Comparison of ENCODE assay signal across 22 mouse cellular contexts in the genomic region with DNA sequence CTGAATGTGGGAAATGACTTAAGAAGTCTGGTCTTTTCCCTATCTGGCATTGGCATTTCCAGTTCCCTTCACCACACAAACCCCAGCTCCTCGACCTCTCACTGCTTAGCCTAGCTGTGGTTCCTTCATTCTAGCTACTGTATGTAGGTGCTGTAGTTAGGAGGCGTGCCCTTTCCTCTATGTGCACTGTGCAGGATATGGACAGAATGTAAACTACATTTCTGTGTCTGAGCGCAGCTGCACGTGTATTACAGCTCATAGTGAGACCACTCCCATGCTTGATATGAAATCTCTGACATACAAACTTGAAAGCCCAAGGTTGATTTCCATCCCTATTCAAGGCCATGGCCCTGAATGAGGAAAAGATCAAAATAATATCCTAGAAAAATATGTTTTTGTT.
DNase-seq lines count a peak whose midpoint lies in the region; ATAC-seq and TF ChIP-seq lines count a peak whose summit lies in the region.
"Had no signal": no experiment of that assay in that cellular context is flagged by ENCODE, and none has a peak within 500 bp of the region (broad histone marks: within the 10 kb centered on the region; RNA-seq: fewer than 3 reads in every experiment).

No protein-coding gene starts in this region.

- TF ChIP-seq CTCF in stomach, postnatal 0 days (IDR thresholded peaks at IDR 0.05; ENCODE audit: low read depth): no peak

- H3K27me3 ChIP-seq in stomach, embryonic 14.5 days (ENCODE audit: control insufficient read depth, insufficient read depth, low read length): no peaks in the 10 kb centered on the region
- no peaks in the 10 kb centered on the region for H3K27me3 ChIP-seq in stomach, postnatal 0 days (ENCODE audit: control insufficient read depth, insufficient read depth, low read length)
- H3K27me3 ChIP-seq in stomach, embryonic 15.5 days (replicated peaks): no peaks in the 10 kb centered on the region
- H3K27me3 ChIP-seq in stomach, embryonic 16.5 days (ENCODE audit: control insufficient read depth, insufficient read depth, low read length): no peaks in the 10 kb centered on the region
- H3K27me3 ChIP-seq in forebrain, embryonic 13.5 days: no peaks in the 10 kb centered on the region
- H3K27me3 ChIP-seq: CH12.LX had no signal

- H3K36me3 ChIP-seq in stomach, embryonic 14.5 days (ENCODE audit: control insufficient read depth, insufficient read depth, low read length): no peaks in the 10 kb centered on the region
- no peaks in the 10 kb centered on the region for H3K36me3 ChIP-seq in stomach, postnatal 0 days (ENCODE audit: control insufficient read depth, insufficient read depth, low read length)
- H3K36me3 ChIP-seq in stomach, embryonic 15.5 days: no peaks in the 10 kb centered on the region
- no peaks in the 10 kb centered on the region for H3K36me3 ChIP-seq in stomach, embryonic 16.5 days (ENCODE audit: control insufficient read depth, insufficient read depth, low read length)
- H3K36me3 ChIP-seq in forebrain, embryonic 13.5 days (ENCODE audit: poor library complexity, severe bottlenecking): no peaks in the 10 kb centered on the region
- H3K36me3 ChIP-seq: G1E had no signal

- H3K27ac ChIP-seq in stomach, embryonic 14.5 days (ENCODE audit: low read length): no peak overlapping the region
- no peak overlapping the region for H3K27ac ChIP-seq in stomach, postnatal 0 days (replicated peaks)
- no peak overlapping the region for H3K27ac ChIP-seq in stomach, embryonic 15.5 days
- H3K27ac ChIP-seq in stomach, embryonic 16.5 days (ENCODE audit: low read length): no peak overlapping the region
- H3K27ac ChIP-seq in forebrain, embryonic 13.5 days: no peak overlapping the region

- no peak overlapping the region for H3K4me2 ChIP-seq in stomach, embryonic 14.5 days (replicated peaks; ENCODE audit: low read depth, low read length)
- H3K4me2 ChIP-seq in stomach, postnatal 0 days (replicated peaks; ENCODE audit: low read depth): no peak overlapping the region
- H3K4me2 ChIP-seq in stomach, embryonic 15.5 days: no peak overlapping the region
- no peak overlapping the region for H3K4me2 ChIP-seq in stomach, embryonic 16.5 days (ENCODE audit: low read depth, low read length)
- no peak overlapping the region for H3K4me2 ChIP-seq in forebrain, embryonic 13.5 days

- 0 out of 2 replicates have a peak, but pooled peaks cover 4% of the 10 kb centered on the region for H3K4me1 ChIP-seq in stomach, embryonic 14.5 days (ENCODE audit: control insufficient read depth, insufficient read depth, low read length)
- no peaks in the 10 kb centered on the region for H3K4me1 ChIP-seq in stomach, postnatal 0 days (replicated peaks; ENCODE audit: control insufficient read depth, insufficient read depth)
- no peaks in the 10 kb centered on the region for H3K4me1 ChIP-seq in stomach, embryonic 15.5 days
- H3K4me1 ChIP-seq in stomach, embryonic 16.5 days (ENCODE audit: control insufficient read depth, insufficient read depth, low read length): peaks cover 3% of the 10 kb centered on the region; the same call in 1 of the 2 replicates
- peaks cover 6% of the 10 kb centered on the region for H3K4me1 ChIP-seq in forebrain, embryonic 13.5 days

- DNase-seq in ovary, adult 18-20 months (ENCODE audit: low spot score): peak; percentile 37
- DNase-seq in ovary, postnatal 36 days (ENCODE audit: low spot score): no peak
- no peak for DNase-seq in stomach, postnatal 0 days (ENCODE audit: low spot score)
- no peak for DNase-seq in heart, adult 8-10 months (ENCODE audit: low spot score)
- DNase-seq: adrenal gland, adult 2 months; adrenal gland, adult 8-10 months; adrenal gland, postnatal 10 days; adrenal gland, postnatal 14 days; adrenal gland, postnatal 25 days; adrenal gland, postnatal 36 days; B cell, adult 2 months; cerebellum, adult 11 months; cerebellum, adult 11-12 months had no signal

- H3K9ac ChIP-seq in stomach, embryonic 14.5 days (replicated peaks; ENCODE audit: low read depth, low read length): no peak overlapping the region
- no peak overlapping the region for H3K9ac ChIP-seq in stomach, postnatal 0 days (ENCODE audit: low read length)
- no peak overlapping the region for H3K9ac ChIP-seq in stomach, embryonic 15.5 days
- no peak overlapping the region for H3K9ac ChIP-seq in stomach, embryonic 16.5 days (ENCODE audit: low read length)
- H3K9ac ChIP-seq in forebrain, embryonic 13.5 days: no peak overlapping the region

- no peak overlapping the region for H3K4me3 ChIP-seq in stomach, embryonic 14.5 days (ENCODE audit: low read depth, low read length)
- H3K4me3 ChIP-seq in stomach, postnatal 0 days (ENCODE audit: low read depth, low read length): no peak overlapping the region
- H3K4me3 ChIP-seq in stomach, embryonic 15.5 days (replicated peaks): no peak overlapping the region
- no peak overlapping the region for H3K4me3 ChIP-seq in stomach, embryonic 16.5 days (replicated peaks; ENCODE audit: low read length)
- no peak overlapping the region for H3K4me3 ChIP-seq in forebrain, embryonic 13.5 days

- no peak for TF ChIP-seq EP300 in stomach, postnatal 0 days (optimal IDR thresholded peaks at IDR 0.05)

- H3K9me3 ChIP-seq in stomach, embryonic 14.5 days (ENCODE audit: control insufficient read depth, low read depth, low read length): no peaks in the 10 kb centered on the region
- H3K9me3 ChIP-seq in stomach, postnatal 0 days (ENCODE audit: control insufficient read depth, low read length): no peaks in the 10 kb centered on the region
- no peaks in the 10 kb centered on the region for H3K9me3 ChIP-seq in stomach, embryonic 15.5 days
- H3K9me3 ChIP-seq in stomach, embryonic 16.5 days (replicated peaks; ENCODE audit: control insufficient read depth, low read length): no peaks in the 10 kb centered on the region
- no peaks in the 10 kb centered on the region for H3K9me3 ChIP-seq in forebrain, embryonic 13.5 days (replicated peaks)
- H3K9me3 ChIP-seq: G1E had no signal

- peak; percentile 65; the same call in 1 of the 2 replicates for ATAC-seq in stomach, embryonic 14.5 days (ENCODE audit: insufficient number of reproducible peaks, insufficient read depth, low FRiP score, low read depth)
- ATAC-seq in stomach, postnatal 0 days (ENCODE audit: low FRiP score, low TSS enrichment): no peak
- ATAC-seq in stomach, embryonic 15.5 days (ENCODE audit: insufficient read depth, low FRiP score, low read depth): peak; percentile 72; the same call in 1 of the 2 replicates
- ATAC-seq in stomach, embryonic 16.5 days (ENCODE audit: insufficient read depth, low FRiP score): peak; percentile 64; the same call in 1 of the 2 replicates
- no peak for ATAC-seq in forebrain, embryonic 13.5 days
- ATAC-seq: activated CD4-positive, CD25-positive, alpha-beta regulatory T cell, adult 4 months; CD4-positive, CD25-positive, alpha-beta regulatory T cell, adult 4 months; Patski had no signal

- 60% methylated on average over 4 of the region's 4 CpGs for whole genome bisulfite sequencing in stomach, embryonic 14.5 days
- WGBS in stomach, postnatal 0 days: 37% methylated on average over 4 of the region's 4 CpGs
- WGBS in stomach, embryonic 15.5 days: 41% methylated on average over 4 of the region's 4 CpGs
- 42% methylated on average over 4 of the region's 4 CpGs for WGBS in stomach, embryonic 16.5 days
- WGBS in forebrain, embryonic 13.5 days: 87% methylated on average over 4 of the region's 4 CpGs

Comparison
In these comparisons a context has a peak if more than half of its experiments do, and no peak if none do; other contexts are left out.
1. ATAC-seq: peak in stomach, embryonic 14.5 days (single experiment), stomach, embryonic 15.5 days (single experiment) and stomach, embryonic 16.5 days (single experiment); none in stomach, postnatal 0 days (single experiment) and forebrain, embryonic 13.5 days (single experiment).